Comparison of ENCODE assay signal across 9 mouse cellular contexts in genomic region chr5:113796401-113797148, GRCm38 (mm10). TPM values are rescaled to one million over a fixed set of nuclear protein-coding genes. Genes with fewer than 3 reads are reported as not detected.
DNase-seq lines count a peak whose midpoint lies in the region; ATAC-seq lines count a peak whose summit lies in the region.
"Had no signal": no experiment of that assay in that cellular context is flagged by ENCODE, and none has a peak within 500 bp of the region (broad histone marks: within the 10 kb centered on the region; RNA-seq: fewer than 3 reads in every experiment).

No protein-coding gene starts in this region.

- 11% methylated on average over 13 of the region's 13 CpGs for WGBS in heart, embryonic 11.5 days (ENCODE audit: insufficient replicate concordance)
- WGBS in midbrain, embryonic 12.5 days = 11% methylated on average over 13 of the region's 13 CpGs
- WGBS in midbrain, embryonic 15.5 days = 10% methylated on average over 13 of the region's 13 CpGs
- 6% methylated on average over 13 of the region's 13 CpGs for WGBS in stomach, embryonic 15.5 days

- no peak for DNase-seq in heart, postnatal 10 days
- peak; percentile 52 for DNase-seq in kidney, postnatal 14 days
- no peak for DNase-seq in spleen, postnatal 14 days (ENCODE audit: low spot score in 2 of 2)
- DNase-seq in frontal cortex, postnatal 10 days (ENCODE audit: low spot score in 2 of 2) = no peak

- H3K4me3 ChIP-seq in heart, embryonic 11.5 days (ENCODE audit: low read depth, low read length) = peak overlapping the region; percentile 5; the same call in 1 of the 2 replicates
- no peak overlapping the region for H3K4me3 ChIP-seq in midbrain, embryonic 12.5 days
- no peak overlapping the region for H3K4me3 ChIP-seq in midbrain, embryonic 15.5 days
- peak overlapping the region; percentile 44 for H3K4me3 ChIP-seq in stomach, embryonic 15.5 days (replicated peaks)

- H3K36me3 ChIP-seq in heart, embryonic 11.5 days (ENCODE audit: control insufficient read depth, insufficient read depth, low read length) = no peaks in the 10 kb centered on the region; the same call in 1 of the 2 replicates
- H3K36me3 ChIP-seq in midbrain, embryonic 12.5 days = no peaks in the 10 kb centered on the region
- no peaks in the 10 kb centered on the region for H3K36me3 ChIP-seq in midbrain, embryonic 15.5 days (replicated peaks)
- H3K36me3 ChIP-seq in stomach, embryonic 15.5 days = 0 out of 2 replicates have a peak, but pooled peaks cover 4% of the 10 kb centered on the region
- H3K36me3 ChIP-seq: G1E had no signal

- H3K4me1 ChIP-seq in heart, embryonic 11.5 days (ENCODE audit: control insufficient read depth, insufficient read depth, low read length) = peaks cover 23% of the 10 kb centered on the region
- peaks cover 23% of the 10 kb centered on the region for H3K4me1 ChIP-seq in midbrain, embryonic 12.5 days
- peaks cover 6% of the 10 kb centered on the region; the same call in 1 of the 2 replicates for H3K4me1 ChIP-seq in midbrain, embryonic 15.5 days
- peaks cover 35% of the 10 kb centered on the region for H3K4me1 ChIP-seq in stomach, embryonic 15.5 days

- H3K27me3 ChIP-seq in heart, embryonic 11.5 days (ENCODE audit: control insufficient read depth, insufficient read depth, low read length) = peaks cover 15% of the 10 kb centered on the region
- peaks cover 36% of the 10 kb centered on the region for H3K27me3 ChIP-seq in midbrain, embryonic 12.5 days
- H3K27me3 ChIP-seq in midbrain, embryonic 15.5 days (replicated peaks) = peaks cover 4% of the 10 kb centered on the region; the same call in 1 of the 2 replicates
- H3K27me3 ChIP-seq in stomach, embryonic 15.5 days (replicated peaks) = no peaks in the 10 kb centered on the region

- ATAC-seq in heart, embryonic 11.5 days (replicated peaks; ENCODE audit: insufficient number of reproducible peaks, low FRiP score, low TSS enrichment) = no peak
- no peak for ATAC-seq in midbrain, embryonic 12.5 days (ENCODE audit: low FRiP score, low read depth)
- no peak for ATAC-seq in midbrain, embryonic 15.5 days (replicated peaks)
- no peak for ATAC-seq in stomach, embryonic 15.5 days (ENCODE audit: insufficient read depth, low FRiP score, low read depth)

- peak overlapping the region; percentile 71 for H3K27ac ChIP-seq in heart, embryonic 11.5 days (ENCODE audit: low read depth, low read length)
- H3K27ac ChIP-seq in midbrain, embryonic 12.5 days (replicated peaks) = no peak overlapping the region
- H3K27ac ChIP-seq in midbrain, embryonic 15.5 days = no peak overlapping the region
- H3K27ac ChIP-seq in stomach, embryonic 15.5 days = peak overlapping the region; percentile 60

- peak overlapping the region; percentile 43 for H3K4me2 ChIP-seq in heart, embryonic 11.5 days
- H3K4me2 ChIP-seq in midbrain, embryonic 12.5 days (replicated peaks) = peak overlapping the region; percentile 14; the same call in 1 of the 2 replicates
- H3K4me2 ChIP-seq in midbrain, embryonic 15.5 days = no peak overlapping the region
- peak overlapping the region; percentile 51 for H3K4me2 ChIP-seq in stomach, embryonic 15.5 days

- intact Hi-C loops in heart, postnatal 10 days (cut with DNase I) = no loop called here

- H3K9ac ChIP-seq in heart, embryonic 11.5 days (ENCODE audit: low read depth, low read length) = peak overlapping the region; percentile 44; the same call in 1 of the 2 replicates
- no peak overlapping the region for H3K9ac ChIP-seq in midbrain, embryonic 12.5 days (replicated peaks)
- no peak overlapping the region for H3K9ac ChIP-seq in midbrain, embryonic 15.5 days
- no peak overlapping the region for H3K9ac ChIP-seq in stomach, embryonic 15.5 days

- no peaks in the 10 kb centered on the region for H3K9me3 ChIP-seq in heart, embryonic 11.5 days (replicated peaks; ENCODE audit: control insufficient read depth, low read length)
- no peaks in the 10 kb centered on the region for H3K9me3 ChIP-seq in midbrain, embryonic 12.5 days
- H3K9me3 ChIP-seq in midbrain, embryonic 15.5 days = no peaks in the 10 kb centered on the region
- H3K9me3 ChIP-seq in stomach, embryonic 15.5 days = no peaks in the 10 kb centered on the region
- H3K9me3 ChIP-seq: G1E had no signal

RNA-seq across cellular contexts. Expression of gene Tmem119, which starts 3.7 kb away (rescaled TPM):
- polyA plus RNA-seq in heart, embryonic 11.5 days (2014; fragmentation: Nextera tagmentation; extraction: Ambion mirVana) = 11.7 and 12.3 TPM in 2 replicates
- 10 to 100 TPM; 14.6 to 18.5 TPM for total RNA-seq in heart, postnatal 10 days (2021)
- 19.1 and 26.4 TPM in 2 replicates for polyA plus RNA-seq in midbrain, embryonic 12.5 days (2016; fragmentation: Nextera tagmentation; extraction: Ambion mirVana)
- 5.7 and 6.3 TPM in 2 replicates for polyA plus RNA-seq in midbrain, embryonic 15.5 days (2015; fragmentation: Nextera tagmentation; extraction: Ambion mirVana)
- polyA plus RNA-seq in stomach, embryonic 15.5 days (2015; fragmentation: Nextera tagmentation; extraction: Ambion mirVana) = 60.6 and 64.4 TPM in 2 replicates

RNA-seq across cellular contexts. Expression of gene Iscu, which starts 24.0 kb away (rescaled TPM):
- 104 and 106 TPM in 2 replicates for polyA plus RNA-seq in heart, embryonic 11.5 days (2014; fragmentation: Nextera tagmentation; extraction: Ambion mirVana)
- total RNA-seq in heart, postnatal 10 days (2021) = 100 to 1,000 TPM; 122 to 123 TPM
- polyA plus RNA-seq in midbrain, embryonic 12.5 days (2016; fragmentation: Nextera tagmentation; extraction: Ambion mirVana) = 113 and 117 TPM in 2 replicates
- 75.4 and 78.4 TPM in 2 replicates for polyA plus RNA-seq in midbrain, embryonic 15.5 days (2015; fragmentation: Nextera tagmentation; extraction: Ambion mirVana)
- polyA plus RNA-seq in stomach, embryonic 15.5 days (2015; fragmentation: Nextera tagmentation; extraction: Ambion mirVana) = 111 and 112 TPM in 2 replicates

RNA-seq across cellular contexts. Expression of gene Sart3, which starts 24.3 kb away (rescaled TPM):
- polyA plus RNA-seq in heart, embryonic 11.5 days (2014; fragmentation: Nextera tagmentation; extraction: Ambion mirVana) = 31.6 and 35.3 TPM in 2 replicates
- 10 to 100 TPM; 19.6 to 20.5 TPM for total RNA-seq in heart, postnatal 10 days (2021)
- 80.7 and 81.6 TPM in 2 replicates for polyA plus RNA-seq in midbrain, embryonic 12.5 days (2016; fragmentation: Nextera tagmentation; extraction: Ambion mirVana)
- 53.3 and 57.5 TPM in 2 replicates for polyA plus RNA-seq in midbrain, embryonic 15.5 days (2015; fragmentation: Nextera tagmentation; extraction: Ambion mirVana)
- 43.5 and 45.8 TPM in 2 replicates for polyA plus RNA-seq in stomach, embryonic 15.5 days (2015; fragmentation: Nextera tagmentation; extraction: Ambion mirVana)

RNA-seq across cellular contexts. Expression of gene Selplg, which starts 35.9 kb away (rescaled TPM):
- 0.97 and 1.5 TPM in 2 replicates for polyA plus RNA-seq in heart, embryonic 11.5 days (2014; fragmentation: Nextera tagmentation; extraction: Ambion mirVana)
- 1 to 10 TPM; 2.0 to 2.1 TPM for total RNA-seq in heart, postnatal 10 days (2021)
- polyA plus RNA-seq in midbrain, embryonic 12.5 days (2016; fragmentation: Nextera tagmentation; extraction: Ambion mirVana) = 1.1 and 1.4 TPM in 2 replicates
- 2.4 and 2.8 TPM in 2 replicates for polyA plus RNA-seq in midbrain, embryonic 15.5 days (2015; fragmentation: Nextera tagmentation; extraction: Ambion mirVana)
- polyA plus RNA-seq in stomach, embryonic 15.5 days (2015; fragmentation: Nextera tagmentation; extraction: Ambion mirVana) = 5.8 and 7.5 TPM in 2 replicates

Comparison
In these comparisons a context has a peak if more than half of its experiments do, and no peak if none do; other contexts are left out.
1. H3K27ac ChIP-seq: peak in heart, embryonic 11.5 days (single experiment) and stomach, embryonic 15.5 days (single experiment); none in midbrain, embryonic 12.5 days (single experiment) and midbrain, embryonic 15.5 days (single experiment).
2. H3K4me3 ChIP-seq: peak in heart, embryonic 11.5 days (single experiment) and stomach, embryonic 15.5 days (single experiment); none in midbrain, embryonic 12.5 days (single experiment) and midbrain, embryonic 15.5 days (single experiment).